Mouse (Mus musculus) naive thymus-derived CD4-positive, alpha-beta T cell, adult 2 months (primary cell): ENCODE data around the gene Med20.

Source experiments
- DNase-seq: peaks from one replicate; pipeline ENCODE4 v3.0.0-alpha.2; 2011; ENCODE audit warnings: low read depth

The Med20 gene

GRCm38 (mm10) chr17:47610849-47611660 lies at the start of gene Med20, which contains the start of the genes Bysl and Gm20517:
TSS of gene Med20 (plus strand) at chr17:47611582.
TSS of gene Bysl (minus strand) at chr17:47611492.
TSS of gene Gm20517 (plus strand) at chr17:47611589.
- peak; percentile 98 for DNase-seq

DNA sequence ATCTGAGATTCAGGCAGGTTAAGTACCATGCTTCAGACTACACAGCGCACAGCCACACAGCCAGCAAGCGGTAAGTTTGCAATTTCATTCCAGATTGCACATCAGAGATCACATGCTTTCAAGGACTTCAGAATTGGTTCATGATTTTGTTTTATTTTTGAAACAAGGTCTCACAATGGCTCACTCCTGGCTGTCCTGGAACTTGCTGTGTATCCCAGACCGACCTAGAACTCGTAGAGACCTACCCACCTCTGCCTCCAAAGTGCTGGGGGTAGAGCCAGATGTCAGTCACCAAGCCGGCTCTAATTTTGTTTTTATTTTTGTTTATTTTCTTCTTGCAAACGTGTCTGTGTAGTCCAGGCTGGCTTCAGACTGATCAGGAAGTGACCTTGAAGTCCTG lies 48.5 kb upstream of the Med20 start:
- DNase-seq: no peak

DNA sequence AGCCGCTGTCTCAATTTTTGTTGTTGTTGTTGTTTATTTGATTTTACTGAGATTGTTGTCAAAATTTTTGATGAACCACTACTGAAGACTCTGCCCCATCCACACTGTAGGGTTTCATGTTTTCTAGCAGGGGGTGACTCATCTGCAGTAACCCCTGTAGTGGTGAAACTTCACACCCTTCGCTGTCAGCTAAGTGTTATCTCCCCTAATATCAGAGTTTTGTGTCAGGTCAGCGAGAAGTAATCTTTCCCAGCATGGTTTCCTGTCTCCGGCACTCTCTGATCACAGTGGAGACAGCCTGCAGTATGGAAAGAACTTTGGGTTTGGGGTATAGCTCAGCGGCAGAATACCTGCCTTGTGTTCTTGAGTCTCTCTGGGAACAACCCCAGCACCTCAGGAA lies 46.8 kb upstream of the Med20 start:
- no peak for DNase-seq

- no peak for DNase-seq
Measured at GRCm38 (mm10) chr17:47566133-47566532, 45.2 kb upstream of the Med20 start.

GRCm38 (mm10) chr17:47567271-47567670 lies 44.1 kb upstream of the Med20 start:
- no peak for DNase-seq

- DNase-seq: no peak
Measured at GRCm38 (mm10) chr17:47568389-47568788, 43.0 kb upstream of the Med20 start.

DNA sequence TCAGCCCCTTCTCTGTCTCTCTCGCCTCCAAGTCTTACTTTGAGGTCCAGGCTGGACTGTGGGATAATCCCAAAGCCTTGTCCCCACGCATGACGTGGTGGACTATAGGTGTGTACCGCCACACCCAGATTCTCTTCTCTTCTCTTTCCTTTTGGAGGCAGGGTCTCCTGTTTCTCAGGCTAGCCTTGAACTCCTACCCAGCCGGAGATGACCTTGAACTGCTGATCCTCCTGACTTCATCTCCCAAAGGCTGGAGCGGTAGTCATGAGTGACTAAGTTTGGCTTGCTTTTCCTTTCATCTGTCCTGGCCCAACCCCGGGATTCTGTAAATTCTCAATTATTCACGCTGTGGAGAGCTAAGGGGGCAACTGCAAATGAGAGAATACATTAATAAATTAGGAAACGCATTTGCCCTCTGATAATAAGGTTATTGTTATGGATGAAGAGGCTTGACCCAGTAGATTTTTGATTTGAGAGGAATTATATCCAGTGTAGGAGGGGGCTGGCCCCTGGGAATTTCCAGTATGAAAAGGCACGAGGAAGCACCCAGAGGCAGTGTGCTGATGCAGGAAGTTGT lies 42.3 kb upstream of the Med20 start:
- DNase-seq: no peak

DNA sequence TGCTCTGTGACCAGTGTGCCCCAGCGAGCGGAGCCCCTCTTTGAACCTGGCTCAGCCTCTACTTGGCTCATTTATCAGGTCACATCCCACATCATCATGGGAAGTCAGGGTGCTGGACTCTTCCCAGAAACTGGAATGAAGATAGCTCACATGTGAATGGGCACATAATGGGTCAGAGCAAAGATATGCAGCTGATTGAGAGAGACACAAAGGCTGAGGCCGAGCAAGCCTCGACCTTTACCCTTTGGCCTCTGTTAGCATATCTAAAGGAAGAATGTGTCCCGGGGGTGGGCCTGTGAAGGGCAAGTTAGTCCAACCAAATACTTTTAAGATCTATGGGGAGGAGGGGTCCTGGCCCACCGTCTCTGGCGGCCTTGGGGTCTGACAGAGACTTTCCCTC lies 39.8 kb upstream of the Med20 start:
- no peak for DNase-seq

DNA sequence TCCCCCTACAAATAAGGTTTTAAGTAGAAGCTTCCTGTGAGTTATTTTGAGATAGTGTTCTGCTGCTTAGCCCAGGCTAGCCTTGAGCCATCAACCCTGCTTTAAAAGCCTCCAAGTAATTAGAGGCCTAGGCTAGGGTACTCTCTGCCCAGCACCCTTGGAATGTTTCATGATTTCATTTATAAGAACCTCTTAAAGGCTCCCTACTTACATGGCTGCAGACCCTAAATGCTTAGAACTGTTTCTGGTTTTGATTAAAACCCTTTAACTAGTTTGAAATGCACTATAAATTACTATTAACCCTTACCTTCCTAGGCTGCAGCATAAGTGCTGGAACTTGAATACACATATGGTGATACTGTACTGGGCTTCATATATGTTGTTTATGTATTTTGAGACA lies 38.9 kb upstream of the Med20 start:
- DNase-seq: no peak

DNA sequence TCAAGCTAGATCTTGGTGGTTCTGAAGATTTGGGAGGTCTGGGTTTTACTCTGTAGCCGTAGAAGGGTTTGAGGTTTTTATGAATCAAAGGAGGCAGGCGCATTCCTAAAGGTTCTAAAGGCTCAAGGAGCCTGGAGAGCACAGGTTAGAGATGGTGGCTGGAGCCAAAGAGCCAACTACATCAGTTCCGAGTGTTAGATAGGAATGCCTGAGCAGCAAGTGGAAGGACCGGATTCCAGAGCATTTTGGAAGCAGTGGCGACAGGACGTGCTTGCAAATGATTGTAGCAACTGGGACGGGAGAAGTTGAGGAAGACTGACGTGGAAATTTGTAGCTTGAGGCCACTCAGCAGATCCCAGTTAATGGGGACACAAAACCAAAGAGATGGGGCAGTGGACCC lies 37.4 kb upstream of the Med20 start:
- no peak for DNase-seq

- DNase-seq: no peak
Measured at GRCm38 (mm10) chr17:47574830-47575229, 36.6 kb upstream of the Med20 start.

- DNase-seq: no peak
Measured at GRCm38 (mm10) chr17:47578655-47579054, 32.7 kb upstream of the Med20 start.

GRCm38 (mm10) chr17:47580962-47581361 lies 30.4 kb upstream of the Med20 start:
- DNase-seq: no peak

GRCm38 (mm10) chr17:47588517-47588916 lies 22.9 kb upstream of the Med20 start:
- no peak for DNase-seq

- no peak for DNase-seq
Measured at GRCm38 (mm10) chr17:47591073-47591472, 20.3 kb upstream of the Med20 start.

DNA sequence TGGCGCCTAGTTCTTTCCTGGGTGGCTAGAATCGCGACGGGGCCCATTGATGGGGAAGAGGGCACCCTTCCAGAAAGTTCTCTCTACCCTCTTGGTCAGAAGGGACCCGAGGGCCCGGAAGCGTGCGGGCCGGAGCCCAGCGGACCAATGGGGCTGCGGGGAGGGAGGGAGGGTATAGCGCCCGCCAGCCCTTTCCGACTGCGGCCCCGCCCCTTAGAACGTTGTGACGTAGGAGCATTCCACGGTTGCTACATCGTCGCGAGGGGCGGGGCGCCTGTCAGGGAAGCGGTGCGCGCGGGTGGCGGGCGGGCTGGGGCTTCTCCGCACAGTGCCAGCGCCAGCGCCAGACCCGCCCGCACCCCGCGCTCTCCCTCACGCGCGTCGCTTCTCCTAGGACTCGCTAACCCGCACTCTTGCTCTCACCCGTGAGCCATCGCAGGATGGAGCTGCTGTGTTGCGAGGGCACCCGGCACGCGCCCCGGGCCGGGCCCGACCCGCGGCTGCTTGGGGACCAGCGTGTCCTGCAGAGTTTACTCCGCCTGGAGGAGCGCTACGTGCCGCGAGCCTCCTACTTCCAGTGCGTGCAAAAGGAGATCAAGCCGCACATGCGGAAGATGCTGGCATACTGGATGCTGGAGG lies 18.0 kb upstream of the Med20 start:
- peak; percentile 95 for DNase-seq

- DNase-seq: no peak
Measured at GRCm38 (mm10) chr17:47593854-47594182, 17.6 kb upstream of the Med20 start.

DNA sequence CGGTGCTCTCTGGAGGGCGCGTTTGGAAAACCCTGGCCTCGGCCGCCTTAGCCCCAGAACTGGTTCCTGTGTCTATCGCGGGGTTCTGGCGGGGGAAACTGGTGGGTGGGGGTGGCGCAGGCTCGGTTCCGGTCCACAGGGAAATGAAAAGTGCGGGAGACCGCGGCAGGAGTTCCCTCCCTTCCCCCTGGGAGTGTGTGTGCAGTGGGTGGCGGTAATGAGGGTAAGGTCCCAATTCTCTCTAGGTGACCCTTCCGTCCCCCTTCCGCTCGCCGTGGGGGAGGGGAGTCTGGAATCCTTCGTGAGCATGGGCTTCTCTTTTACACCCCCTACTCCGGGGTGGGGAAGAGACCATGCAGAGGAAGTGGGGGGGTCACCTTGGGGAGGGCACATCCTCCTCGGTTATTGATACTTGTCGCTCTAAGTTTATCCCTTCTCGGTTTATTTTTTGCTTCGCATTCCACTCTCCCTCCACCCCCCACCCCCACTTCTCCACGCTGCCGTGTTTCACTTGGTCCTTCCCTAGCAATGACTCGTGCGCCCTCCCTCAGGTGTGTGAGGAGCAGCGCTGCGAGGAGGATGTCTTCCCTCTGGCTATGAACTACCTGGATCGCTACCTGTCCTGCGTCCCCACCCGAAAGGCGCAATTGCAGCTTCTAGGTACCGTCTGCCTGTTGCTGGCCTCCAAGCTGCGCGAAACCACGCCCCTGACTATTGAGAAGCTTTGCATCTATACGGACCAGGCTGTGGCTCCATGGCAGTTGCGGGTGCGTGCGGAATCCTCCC lies 17.0 kb upstream of the Med20 start:
- DNase-seq: peak; percentile 59

GRCm38 (mm10) chr17:47594969-47595247 lies 16.5 kb upstream of the Med20 start:
- DNase-seq: no peak

- DNase-seq: peak; percentile 46
Measured at GRCm38 (mm10) chr17:47595248-47596161, 15.9 kb upstream of the Med20 start.

DNA sequence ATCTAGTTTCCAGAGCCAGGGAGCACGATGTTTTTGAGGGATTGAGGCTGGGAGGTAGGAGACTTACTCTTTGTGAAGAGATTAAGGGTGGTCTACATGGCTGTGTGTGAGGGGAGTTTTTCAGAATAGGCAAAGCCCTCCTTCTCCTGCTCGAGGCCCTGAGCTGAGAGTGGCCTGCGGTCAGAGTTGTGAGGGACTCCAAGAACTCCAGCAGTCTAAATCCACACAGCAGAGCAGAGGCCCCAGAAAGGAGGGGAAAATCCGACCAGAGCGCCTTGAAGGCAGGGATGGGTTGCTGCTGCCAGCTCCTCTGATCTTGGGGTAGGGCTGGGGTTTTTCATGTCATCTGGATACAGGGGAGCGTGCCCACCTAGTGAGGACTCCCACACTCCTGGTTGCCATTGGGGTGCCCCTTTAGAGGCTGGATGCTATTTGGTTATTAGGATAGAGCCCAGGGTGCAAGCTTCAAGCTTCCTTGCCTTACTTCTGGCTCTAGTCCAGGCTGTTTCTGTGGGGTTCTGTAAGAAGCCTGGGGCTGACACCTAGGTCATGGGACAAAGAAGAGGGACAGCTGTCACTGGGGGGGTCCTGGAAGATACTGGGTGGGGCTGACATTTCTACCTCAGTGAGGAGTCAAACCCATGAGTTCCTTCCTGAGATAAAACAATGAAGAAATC lies 15.1 kb upstream of the Med20 start:
- DNase-seq: peak; percentile 41
